Mouse (Mus musculus) adrenal gland, adult 18-20 months (tissue): Measurements from ENCODE around the gene Ssbp3. TPM values are rescaled to one million over a fixed set of nuclear protein-coding genes. Genes with fewer than 3 reads are reported as not detected.

Experiments
- DNase-seq, 2 experiments: peaks; one replicate each; pipeline ENCODE4 v3.0.0; 2021 to 2022; ENCODE audit warnings: low spot score in 2 of 2
- long read RNA-seq, 2 experiments: library from polyadenylated mRNA; stranded (forward); transcript quantifications; one replicate each; pipeline ENCODE4 v2.0.0; 2021
- total RNA-seq, 2 experiments: library from RNA; stranded (reverse); gene quantifications; 1 replicate in 1 of 2; 2 replicates in 1 of 2; pipeline ENCODE4 v1.2.3; 2021

Ssbp3 gene
- total RNA-seq = 10 to 100 TPM; 70.5 to 75.9 TPM
- long read RNA-seq, experiment 1, transcript Ssbp3-202 (17 exons, 1,924 nt) = major isoform, 34 of 56 reads
- long read RNA-seq, experiment 1, transcript Ssbp3-201 (18 exons, 3,195 nt) = minor isoform, 6 of 56 reads
- long read RNA-seq, experiment 1, partial matches to known transcripts = 0 of 56 reads
- long read RNA-seq, experiment 1, other reads (novel, unspliced or antisense) = 15 of 56 reads
- long read RNA-seq, experiment 2, transcript Ssbp3-202 (17 exons, 1,924 nt) = major isoform, 34 of 64 reads
- long read RNA-seq, experiment 2, partial matches to known transcripts = 11 of 64 reads
- long read RNA-seq, experiment 2, other reads (novel, unspliced or antisense) = 16 of 64 reads

GRCm38 (mm10) chr4:106910201-106911172 is at the start of gene Ssbp3:
Gene Ssbp3, plus strand, starts transcription at chr4:106910701.
- peak; percentile 54 to 63 for DNase-seq

GRCm38 (mm10) chr4:106861871-106862270 is 48.6 kb upstream of the Ssbp3 start:
- DNase-seq = no peak

- DNase-seq = no peak
Measured at GRCm38 (mm10) chr4:106862317-106862716, 48.2 kb upstream of the Ssbp3 start.

- DNase-seq = no peak
Measured at GRCm38 (mm10) chr4:106862767-106863370, 47.6 kb upstream of the Ssbp3 start.

GRCm38 (mm10) chr4:106865415-106866110 is 44.9 kb upstream of the Ssbp3 start:
- DNase-seq = no peak

- no peak for DNase-seq
Measured at GRCm38 (mm10) chr4:106866381-106866780, 44.1 kb upstream of the Ssbp3 start.

GRCm38 (mm10) chr4:106866845-106867244 is 43.7 kb upstream of the Ssbp3 start:
- peak in 1 of 2 experiments; percentile 34 for DNase-seq

GRCm38 (mm10) chr4:106868737-106869438 is 41.6 kb upstream of the Ssbp3 start:
- no peak for DNase-seq

GRCm38 (mm10) chr4:106869539-106869951 is 41.0 kb upstream of the Ssbp3 start:
- no peak for DNase-seq

- DNase-seq = no peak
Measured at GRCm38 (mm10) chr4:106870556-106870955, 39.9 kb upstream of the Ssbp3 start.

GRCm38 (mm10) chr4:106874501-106874900 is 36.0 kb upstream of the Ssbp3 start:
- DNase-seq = no peak

GRCm38 (mm10) chr4:106881101-106881500 is 29.4 kb upstream of the Ssbp3 start:
- no peak for DNase-seq

GRCm38 (mm10) chr4:106883149-106883548 is 27.4 kb upstream of the Ssbp3 start:
- no peak for DNase-seq

- no peak for DNase-seq
Measured at GRCm38 (mm10) chr4:106886307-106887085, 24.0 kb upstream of the Ssbp3 start.

GRCm38 (mm10) chr4:106896086-106896485 is 14.4 kb upstream of the Ssbp3 start:
- no peak for DNase-seq

- no peak for DNase-seq
Measured at GRCm38 (mm10) chr4:106898923-106899322, 11.6 kb upstream of the Ssbp3 start.

GRCm38 (mm10) chr4:106899471-106899870 is 11.0 kb upstream of the Ssbp3 start:
- DNase-seq = no peak

GRCm38 (mm10) chr4:106900718-106901117 is 9.8 kb upstream of the Ssbp3 start:
- DNase-seq = no peak

- no peak for DNase-seq
Measured at GRCm38 (mm10) chr4:106901610-106902009, 8.9 kb upstream of the Ssbp3 start.
